Mouse (Mus musculus): ENCODE measurements at regions not wholly inside any gene's neighbourhood (a gene's known extent, or its start where the extent isn't known, plus 50 kb on each side); places are given as distances from the start of the nearest gene placed in this dataset.

GRCm38 (mm10) chr14:99603257-99603656 is 304.8 kb downstream of the Klf5 start:
- peak; percentile 83 for ATAC-seq (replicated peaks; ENCODE audit: low FRiP score)
- no peak for DNase-seq (ENCODE audit: low spot score)
- H3K4me3 ChIP-seq (ENCODE audit: low read depth, low read length), result no peak overlapping the region
- H3K9ac ChIP-seq (ENCODE audit: low read length), result no peak overlapping the region
- H3K4me2 ChIP-seq (ENCODE audit: low read depth, low read length, severe bottlenecking), result no peak overlapping the region
- WGBS, result 18% methylated on average over 2 of the region's 2 CpGs
- no peaks in the 10 kb centered on the region for H3K9me3 ChIP-seq (ENCODE audit: control insufficient read depth, low read length)
- H3K36me3 ChIP-seq (ENCODE audit: control insufficient read depth, insufficient read depth, low read length), result no peaks in the 10 kb centered on the region
- H3K4me1 ChIP-seq (replicated peaks; ENCODE audit: control insufficient read depth, insufficient read depth, low read length), result no peaks in the 10 kb centered on the region; the same call in 1 of the 2 replicates
- H3K27me3 ChIP-seq (ENCODE audit: control insufficient read depth, insufficient read depth, low read length), result no peaks in the 10 kb centered on the region
- H3K27ac ChIP-seq (ENCODE audit: low read depth, low read length), result no peak overlapping the region

GRCm38 (mm10) chr14:99605351-99606100 is 307.0 kb downstream of the Klf5 start:
- 76% methylated on average over 6 of the region's 6 CpGs for WGBS
- no peak overlapping the region for H3K27ac ChIP-seq (ENCODE audit: low read depth, low read length)
- no peaks in the 10 kb centered on the region for H3K9me3 ChIP-seq (ENCODE audit: control insufficient read depth, low read length)
- no peak overlapping the region for H3K4me3 ChIP-seq (ENCODE audit: low read depth, low read length)
- no peaks in the 10 kb centered on the region; the same call in 1 of the 2 replicates for H3K4me1 ChIP-seq (replicated peaks; ENCODE audit: control insufficient read depth, insufficient read depth, low read length)
- no peak overlapping the region for H3K4me2 ChIP-seq (ENCODE audit: low read depth, low read length, severe bottlenecking)
- no peak overlapping the region for H3K9ac ChIP-seq (ENCODE audit: low read length)
- no peak for ATAC-seq (replicated peaks; ENCODE audit: low FRiP score)
- no peak for DNase-seq (ENCODE audit: low spot score)
- H3K27me3 ChIP-seq (ENCODE audit: control insufficient read depth, insufficient read depth, low read length), result no peaks in the 10 kb centered on the region
- no peaks in the 10 kb centered on the region for H3K36me3 ChIP-seq (ENCODE audit: control insufficient read depth, insufficient read depth, low read length)

- H3K27ac ChIP-seq (ENCODE audit: low read depth, low read length), result no peak overlapping the region
- no peaks in the 10 kb centered on the region for H3K27me3 ChIP-seq (ENCODE audit: control insufficient read depth, insufficient read depth, low read length)
- no peak for ATAC-seq (replicated peaks; ENCODE audit: low FRiP score)
- no peaks in the 10 kb centered on the region for H3K36me3 ChIP-seq (ENCODE audit: control insufficient read depth, insufficient read depth, low read length)
- no peak overlapping the region for H3K4me3 ChIP-seq (ENCODE audit: low read depth, low read length)
- H3K4me1 ChIP-seq (replicated peaks; ENCODE audit: control insufficient read depth, insufficient read depth, low read length), result no peaks in the 10 kb centered on the region
- no peak for DNase-seq (ENCODE audit: low spot score)
- H3K4me2 ChIP-seq (ENCODE audit: low read depth, low read length, severe bottlenecking), result no peak overlapping the region
- WGBS, result 93% methylated on average over 2 of the region's 2 CpGs
- no peaks in the 10 kb centered on the region for H3K9me3 ChIP-seq (ENCODE audit: control insufficient read depth, low read length)
- no peak overlapping the region for H3K9ac ChIP-seq (ENCODE audit: low read length)
Measured at GRCm38 (mm10) chr14:99609003-99609402, 310.5 kb downstream of the Klf5 start.

DNA sequence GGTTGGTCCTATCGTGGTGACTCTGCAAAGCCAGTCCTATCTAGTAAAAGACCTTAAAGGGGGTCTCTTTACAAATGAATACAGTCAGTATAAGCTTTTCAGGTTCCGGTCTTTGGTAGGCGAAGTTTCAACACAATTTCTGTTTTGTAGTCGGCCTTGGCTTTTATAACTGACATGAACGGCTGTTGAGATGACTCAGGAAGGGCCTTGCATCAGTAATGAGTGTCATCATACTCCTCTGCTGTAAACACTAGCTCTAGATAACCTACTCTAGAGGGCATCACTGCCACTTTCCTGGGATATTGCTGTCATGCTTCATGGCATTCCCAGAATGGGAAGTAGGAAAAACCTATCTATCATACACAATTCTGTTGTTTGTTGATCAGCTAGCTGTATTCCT is 312.9 kb downstream of the Klf5 start:
- H3K36me3 ChIP-seq (ENCODE audit: control insufficient read depth, insufficient read depth, low read length), result no peaks in the 10 kb centered on the region
- no peak for ATAC-seq (replicated peaks; ENCODE audit: low FRiP score)
- no peak overlapping the region for H3K9ac ChIP-seq (ENCODE audit: low read length)
- H3K27me3 ChIP-seq (ENCODE audit: control insufficient read depth, insufficient read depth, low read length), result no peaks in the 10 kb centered on the region
- no peaks in the 10 kb centered on the region for H3K9me3 ChIP-seq (ENCODE audit: control insufficient read depth, low read length)
- H3K4me1 ChIP-seq (replicated peaks; ENCODE audit: control insufficient read depth, insufficient read depth, low read length), result no peaks in the 10 kb centered on the region
- H3K4me3 ChIP-seq (ENCODE audit: low read depth, low read length), result no peak overlapping the region
- 94% methylated on average over 5 of the region's 5 CpGs for WGBS
- no peak for DNase-seq (ENCODE audit: low spot score)
- no peak overlapping the region for H3K4me2 ChIP-seq (ENCODE audit: low read depth, low read length, severe bottlenecking)
- no peak overlapping the region for H3K27ac ChIP-seq (ENCODE audit: low read depth, low read length)

DNA sequence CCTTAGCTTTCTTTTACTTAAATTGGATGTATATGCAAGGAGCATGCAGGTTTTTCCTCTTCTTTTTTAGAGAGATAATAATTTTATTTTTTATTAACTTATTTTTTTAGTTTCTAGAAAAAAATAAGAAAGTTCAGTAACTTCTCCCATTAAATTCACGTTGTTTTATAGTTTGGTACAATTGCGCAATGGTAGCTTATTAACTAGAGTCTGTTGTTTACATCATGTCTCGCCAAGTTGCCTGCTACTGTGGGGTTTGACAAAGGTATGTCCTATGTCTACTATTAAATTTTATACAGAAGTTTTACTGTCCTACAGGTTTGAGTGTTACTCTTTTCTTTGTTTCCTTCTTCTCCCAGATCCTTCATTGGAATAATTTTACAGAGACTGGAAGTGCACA is 313.6 kb downstream of the Klf5 start:
- Histone ChIP-seq H3K9ac (ENCODE audit: low read length) (no peak overlapping the region), H3K9me3 (ENCODE audit: control insufficient read depth, low read length) (no peaks in the 10 kb centered on the region), H3K27ac (ENCODE audit: low read depth, low read length) (no peak overlapping the region), H3K4me2 (ENCODE audit: low read depth, low read length, severe bottlenecking) (no peak overlapping the region), H3K27me3 (ENCODE audit: control insufficient read depth, insufficient read depth, low read length) (no peaks in the 10 kb centered on the region), H3K4me3 (ENCODE audit: low read depth, low read length) (no peak overlapping the region), H3K36me3 (ENCODE audit: control insufficient read depth, insufficient read depth, low read length) (no peaks in the 10 kb centered on the region), H3K4me1 (replicated peaks; ENCODE audit: control insufficient read depth, insufficient read depth, low read length) (no peaks in the 10 kb centered on the region)
- no peak for ATAC-seq (replicated peaks; ENCODE audit: low FRiP score)
- DNase-seq (ENCODE audit: low spot score), result no peak
- WGBS, result 94% methylated on average over 3 of the region's 3 CpGs

DNA sequence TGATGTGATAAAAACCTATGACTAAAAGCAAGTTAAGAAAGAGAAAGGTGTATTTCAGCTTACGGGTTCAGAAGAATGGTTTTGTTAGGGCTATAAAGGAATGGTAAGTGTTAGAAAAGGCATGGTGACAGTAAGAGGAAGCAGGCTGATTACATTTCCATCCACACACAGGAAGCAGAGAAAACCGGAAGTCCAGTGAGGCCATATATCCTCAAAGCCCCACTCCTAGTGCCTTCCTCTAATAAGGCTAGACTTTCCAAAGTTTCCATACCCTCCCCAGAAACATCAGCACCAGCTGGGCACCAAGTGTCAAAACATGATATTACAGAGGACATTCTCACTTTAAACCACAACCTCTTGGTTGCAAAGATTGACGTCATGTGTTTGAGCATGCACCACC is 316.3 kb downstream of the Klf5 start:
- no peak for DNase-seq (ENCODE audit: low spot score)
- no peaks in the 10 kb centered on the region for H3K27me3 ChIP-seq (ENCODE audit: control insufficient read depth, insufficient read depth, low read length)
- H3K4me3 ChIP-seq (ENCODE audit: low read depth, low read length), result no peak overlapping the region
- no peak overlapping the region for H3K9ac ChIP-seq (ENCODE audit: low read length)
- no peak for ATAC-seq (replicated peaks; ENCODE audit: low FRiP score)
- no peak overlapping the region for H3K4me2 ChIP-seq (ENCODE audit: low read depth, low read length, severe bottlenecking)
- H3K4me1 ChIP-seq (replicated peaks; ENCODE audit: control insufficient read depth, insufficient read depth, low read length), result no peaks in the 10 kb centered on the region
- no peaks in the 10 kb centered on the region for H3K9me3 ChIP-seq (ENCODE audit: control insufficient read depth, low read length)
- H3K36me3 ChIP-seq (ENCODE audit: control insufficient read depth, insufficient read depth, low read length), result no peaks in the 10 kb centered on the region
- 93% methylated on average over 3 of the region's 3 CpGs for WGBS
- no peak overlapping the region for H3K27ac ChIP-seq (ENCODE audit: low read depth, low read length)

DNA sequence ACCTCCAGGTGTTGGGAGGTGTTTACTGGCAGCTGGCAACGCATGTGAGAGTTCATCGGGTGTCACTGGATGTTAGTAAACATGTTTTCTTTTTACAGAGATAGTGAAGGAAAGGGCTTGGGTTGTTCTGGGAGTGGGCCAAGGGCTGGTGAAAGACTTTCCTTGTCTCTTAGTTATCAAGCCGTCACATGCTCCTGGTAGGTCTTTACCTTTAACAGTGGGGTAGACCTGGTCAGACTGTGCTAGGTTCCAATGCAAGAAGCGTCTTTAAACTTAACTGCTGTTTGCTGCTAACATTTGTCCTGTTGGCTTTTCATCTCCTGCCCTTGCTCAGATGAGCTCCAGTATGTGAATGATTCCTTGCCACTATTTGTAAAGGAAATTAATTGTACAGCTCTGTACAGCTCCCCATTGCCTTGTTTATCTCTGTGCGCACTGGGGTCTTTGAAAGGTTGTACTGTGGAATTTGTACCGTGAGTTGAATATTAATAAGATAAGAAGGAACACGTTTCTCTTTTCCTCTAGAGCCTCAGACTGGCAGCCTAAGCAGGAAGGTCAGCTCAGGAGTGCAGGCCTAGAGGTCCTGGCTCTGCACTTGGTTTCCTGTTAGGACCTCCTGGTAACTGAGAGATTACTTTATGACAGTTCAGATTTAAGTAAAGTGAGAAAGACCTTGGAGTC is 318.3 kb downstream of the Klf5 start:
- Histone ChIP-seq H3K27ac (ENCODE audit: low read depth, low read length) (no peak overlapping the region), H3K36me3 (ENCODE audit: control insufficient read depth, insufficient read depth, low read length) (no peaks in the 10 kb centered on the region), H3K4me3 (ENCODE audit: low read depth, low read length) (no peak overlapping the region), H3K9ac (ENCODE audit: low read length) (no peak overlapping the region), H3K27me3 (ENCODE audit: control insufficient read depth, insufficient read depth, low read length) (no peaks in the 10 kb centered on the region), H3K9me3 (ENCODE audit: control insufficient read depth, low read length) (no peaks in the 10 kb centered on the region), H3K4me1 (replicated peaks; ENCODE audit: control insufficient read depth, insufficient read depth, low read length) (no peaks in the 10 kb centered on the region), H3K4me2 (ENCODE audit: low read depth, low read length, severe bottlenecking) (no peak overlapping the region)
- no peak for DNase-seq (ENCODE audit: low spot score)
- no peak for ATAC-seq (replicated peaks; ENCODE audit: low FRiP score)
- 70% methylated on average over 7 of the region's 7 CpGs for WGBS

DNA sequence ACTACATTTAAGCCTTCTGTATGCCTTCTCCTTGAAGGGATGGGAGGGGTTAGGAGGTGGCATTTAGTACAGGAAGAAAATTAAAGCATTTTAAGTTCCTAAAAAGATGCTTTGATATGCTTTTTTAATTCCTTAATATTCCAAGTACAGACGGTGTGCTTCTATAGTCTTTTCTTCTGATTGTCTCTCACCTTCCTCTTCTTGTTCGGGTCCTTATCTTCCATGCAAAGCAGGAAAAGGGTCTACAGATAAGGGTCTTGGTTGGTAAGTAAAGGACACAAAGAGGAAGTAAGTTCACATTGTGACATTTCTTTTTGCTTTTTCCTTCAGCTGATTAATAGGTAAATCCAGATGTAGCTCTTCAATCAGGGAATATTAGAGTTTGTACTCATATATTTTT is 318.9 kb downstream of the Klf5 start:
- no peak overlapping the region for H3K9ac ChIP-seq (ENCODE audit: low read length)
- 84% methylated on average over 2 of the region's 2 CpGs for WGBS
- H3K4me2 ChIP-seq (ENCODE audit: low read depth, low read length, severe bottlenecking), result no peak overlapping the region
- H3K4me1 ChIP-seq (replicated peaks; ENCODE audit: control insufficient read depth, insufficient read depth, low read length), result no peaks in the 10 kb centered on the region
- no peaks in the 10 kb centered on the region for H3K27me3 ChIP-seq (ENCODE audit: control insufficient read depth, insufficient read depth, low read length)
- no peak overlapping the region for H3K4me3 ChIP-seq (ENCODE audit: low read depth, low read length)
- no peaks in the 10 kb centered on the region for H3K36me3 ChIP-seq (ENCODE audit: control insufficient read depth, insufficient read depth, low read length)
- no peaks in the 10 kb centered on the region for H3K9me3 ChIP-seq (ENCODE audit: control insufficient read depth, low read length)
- no peak for DNase-seq (ENCODE audit: low spot score)
- H3K27ac ChIP-seq (ENCODE audit: low read depth, low read length), result no peak overlapping the region
- no peak for ATAC-seq (replicated peaks; ENCODE audit: low FRiP score)

GRCm38 (mm10) chr14:99621538-99621937 is 323.0 kb downstream of the Klf5 start:
- 88% methylated on average over 3 of the region's 3 CpGs for WGBS
- Histone ChIP-seq H3K4me2 (ENCODE audit: low read depth, low read length, severe bottlenecking) (no peak overlapping the region), H3K36me3 (ENCODE audit: control insufficient read depth, insufficient read depth, low read length) (no peaks in the 10 kb centered on the region), H3K27me3 (ENCODE audit: control insufficient read depth, insufficient read depth, low read length) (no peaks in the 10 kb centered on the region), H3K4me3 (ENCODE audit: low read depth, low read length) (no peak overlapping the region), H3K27ac (ENCODE audit: low read depth, low read length) (no peak overlapping the region), H3K9ac (ENCODE audit: low read length) (no peak overlapping the region), H3K9me3 (ENCODE audit: control insufficient read depth, low read length) (no peaks in the 10 kb centered on the region), H3K4me1 (replicated peaks; ENCODE audit: control insufficient read depth, insufficient read depth, low read length) (no peaks in the 10 kb centered on the region)
- ATAC-seq (replicated peaks; ENCODE audit: low FRiP score), result no peak; the same call in 1 of the 2 replicates
- no peak for DNase-seq (ENCODE audit: low spot score)
